Mouse (Mus musculus) left cerebral cortex, adult 8-10 months (tissue): ENCODE results near the gene Lep. TPM values are rescaled to one million over a fixed set of nuclear protein-coding genes. Genes with fewer than 3 reads are reported as not detected.

ENCODE experiments used
- DNase-seq, 2 experiments: peaks; one replicate each; pipeline ENCODE4 v3.0.0; 2022; ENCODE audit warnings: low spot score in 2 of 2
- total RNA-seq, 4 experiments: library from RNA; stranded (reverse); gene quantifications; 2 replicates each; pipeline ENCODE4 v1.2.4; 2022

Gene Lep
- total RNA-seq, 4 experiments from 2014 or later, result not detected

- DNase-seq, result no peak
Measured at GRCm38 (mm10) chr6:29040266-29040665, 19.8 kb upstream of the Lep start.

DNA sequence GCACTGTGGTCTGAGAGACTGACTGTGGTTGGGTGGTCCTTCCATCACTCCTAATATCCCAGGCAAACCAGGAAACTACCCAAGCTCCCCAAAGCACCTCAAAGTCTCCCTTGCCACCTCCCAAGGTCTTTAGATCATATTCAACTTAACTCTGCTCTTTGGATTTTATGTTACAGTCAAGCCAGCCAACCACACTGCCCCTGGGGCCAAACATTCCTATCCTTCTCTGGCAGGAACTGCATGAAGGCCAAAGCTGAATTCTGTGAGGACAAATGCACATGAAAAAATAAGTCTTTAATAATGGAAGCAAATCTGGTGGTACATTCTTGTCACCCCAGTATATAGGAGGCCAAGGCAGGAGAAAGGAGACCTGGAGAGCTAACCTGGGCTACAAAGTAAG lies 16.0 kb upstream of the Lep start:
- DNase-seq, result no peak

- DNase-seq, result no peak
Measured at GRCm38 (mm10) chr6:29049926-29050325, 10.1 kb upstream of the Lep start.

- DNase-seq, result no peak
Measured at GRCm38 (mm10) chr6:29052188-29052587, 7.8 kb upstream of the Lep start.

- DNase-seq, result no peak
Measured at GRCm38 (mm10) chr6:29053181-29053580, 6.8 kb upstream of the Lep start.

DNA sequence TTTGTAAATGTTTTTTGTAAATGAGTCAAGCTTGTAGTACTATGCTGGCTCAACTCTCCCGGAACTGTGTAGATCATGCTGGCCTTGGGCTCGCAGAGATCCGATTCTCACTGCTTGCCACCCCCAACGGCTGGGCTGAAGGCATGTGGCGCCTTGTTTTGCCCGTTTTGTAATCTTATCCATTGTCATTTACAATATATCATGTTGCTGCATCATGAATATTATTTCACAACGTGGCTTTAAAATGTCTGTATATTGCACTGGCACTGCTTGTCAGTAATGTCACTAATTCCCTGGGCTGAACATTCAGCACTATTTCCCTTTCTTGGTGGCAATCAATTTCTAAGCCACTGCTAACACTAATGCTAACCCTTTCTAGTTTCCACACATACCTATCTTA lies 3.6 kb upstream of the Lep start:
- no peak for DNase-seq

DNA sequence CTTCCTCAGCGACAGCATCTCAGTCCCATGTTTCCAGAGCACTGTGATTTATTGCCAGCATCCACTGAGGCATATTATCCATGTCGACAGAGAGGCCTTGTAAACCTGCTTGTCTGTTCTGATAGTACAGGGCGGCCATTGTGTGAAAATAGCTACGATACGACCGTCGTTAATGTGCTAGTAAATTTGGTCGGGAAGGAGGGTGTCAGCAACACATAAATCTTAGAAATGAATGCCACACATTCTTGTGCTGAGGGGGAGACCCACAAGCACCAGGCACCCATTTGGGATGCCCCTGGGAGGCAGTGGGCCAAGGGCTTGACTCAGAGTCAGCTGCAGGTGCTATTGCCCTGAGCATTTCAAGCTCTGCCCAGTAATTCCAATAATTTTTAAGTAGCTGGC lies 6.4 kb downstream of the Lep start:
- no peak for DNase-seq

DNA sequence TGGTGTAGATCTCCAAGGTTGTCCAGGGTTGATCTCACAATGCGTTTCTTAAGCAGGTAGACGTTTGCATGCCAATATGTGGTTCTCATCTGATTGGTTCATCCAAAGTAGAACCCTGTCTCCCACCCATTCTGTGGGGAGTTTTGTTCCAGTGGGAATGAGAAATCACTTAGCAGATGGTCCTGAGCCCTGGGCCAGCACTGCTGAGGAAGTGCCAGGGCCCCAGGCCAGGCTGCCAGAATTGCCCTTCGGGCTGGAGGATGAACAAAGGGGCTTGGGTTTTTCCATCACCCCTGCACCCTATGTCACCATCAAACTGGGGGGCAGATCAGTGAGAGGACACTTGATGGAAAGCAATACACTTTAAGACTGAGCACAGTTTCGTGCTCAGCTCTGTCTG lies 12.2 kb downstream of the Lep start:
- DNase-seq, result no peak

GRCm38 (mm10) chr6:29073462-29074132 lies 13.6 kb downstream of the Lep start:
- DNase-seq, result no peak

DNA sequence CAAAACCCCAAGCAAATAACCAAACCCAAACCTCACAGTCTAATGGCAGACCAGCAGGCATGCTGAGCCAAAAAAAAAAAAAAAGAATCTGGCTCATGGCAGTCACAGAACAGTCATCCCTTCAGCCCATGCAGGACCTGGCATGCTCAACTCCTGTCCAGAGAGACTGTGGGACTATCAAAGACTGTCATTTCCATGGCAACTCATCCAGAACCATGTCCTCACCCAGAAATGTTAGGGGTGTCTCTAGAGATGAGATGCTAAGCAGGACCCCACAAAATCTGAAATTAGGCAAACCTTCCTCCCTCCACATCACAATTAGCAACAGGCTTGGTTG lies 14.1 kb downstream of the Lep start:
- no peak for DNase-seq

GRCm38 (mm10) chr6:29079291-29079690 lies 19.3 kb downstream of the Lep start:
- DNase-seq, result peak; percentile 16 to 77

DNA sequence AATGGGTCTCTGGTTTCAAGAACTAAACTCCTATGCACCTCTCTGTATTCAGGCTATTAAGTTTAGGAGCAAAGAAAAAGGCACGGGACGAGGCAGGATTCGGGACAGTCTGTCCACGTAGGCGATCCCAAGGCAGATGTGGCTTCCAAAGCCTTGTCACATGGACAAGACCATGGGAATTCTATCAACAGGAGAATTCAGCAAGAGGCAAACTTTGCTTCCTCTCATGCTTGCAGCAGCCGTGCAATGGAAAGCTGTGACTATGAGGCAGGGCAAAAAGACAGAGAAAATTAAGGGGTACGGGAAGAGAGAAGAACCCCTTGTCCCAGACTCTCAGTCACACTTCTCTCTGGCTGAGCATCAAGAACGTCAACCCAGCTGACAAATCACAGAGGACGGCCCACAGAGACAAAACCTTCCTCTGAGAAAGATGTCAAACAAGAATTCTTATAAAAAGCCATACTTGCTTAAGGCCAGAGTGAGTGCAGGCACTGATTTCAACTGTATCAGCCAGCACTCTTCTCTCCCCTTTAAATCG lies 21.9 kb downstream of the Lep start:
- no peak for DNase-seq

- DNase-seq, result no peak
Measured at GRCm38 (mm10) chr6:29082776-29083354, 22.8 kb downstream of the Lep start.

- no peak for DNase-seq
Measured at GRCm38 (mm10) chr6:29084401-29084800, 24.4 kb downstream of the Lep start.

GRCm38 (mm10) chr6:29087921-29088709 lies 28.1 kb downstream of the Lep start:
- no peak for DNase-seq

DNA sequence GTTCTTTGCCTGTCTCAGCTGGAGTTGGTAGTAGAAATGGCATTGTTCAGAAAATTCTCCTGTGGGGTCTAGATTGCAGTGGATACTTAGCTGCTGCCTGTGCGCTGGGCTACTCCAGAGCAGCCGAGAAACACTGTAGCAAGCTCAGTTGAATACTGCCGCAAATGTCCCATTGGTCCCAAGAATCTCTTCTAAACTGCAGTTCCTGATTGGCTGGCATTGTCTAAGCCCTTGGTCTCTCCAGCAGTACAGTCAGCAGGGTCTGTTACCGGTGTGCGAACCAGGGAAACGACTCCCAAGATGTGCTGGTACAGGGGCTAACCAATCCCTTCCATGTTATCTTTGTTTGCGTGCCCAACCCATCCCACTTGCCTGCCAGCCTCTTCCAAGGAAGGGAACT lies 32.2 kb downstream of the Lep start:
- no peak for DNase-seq

DNA sequence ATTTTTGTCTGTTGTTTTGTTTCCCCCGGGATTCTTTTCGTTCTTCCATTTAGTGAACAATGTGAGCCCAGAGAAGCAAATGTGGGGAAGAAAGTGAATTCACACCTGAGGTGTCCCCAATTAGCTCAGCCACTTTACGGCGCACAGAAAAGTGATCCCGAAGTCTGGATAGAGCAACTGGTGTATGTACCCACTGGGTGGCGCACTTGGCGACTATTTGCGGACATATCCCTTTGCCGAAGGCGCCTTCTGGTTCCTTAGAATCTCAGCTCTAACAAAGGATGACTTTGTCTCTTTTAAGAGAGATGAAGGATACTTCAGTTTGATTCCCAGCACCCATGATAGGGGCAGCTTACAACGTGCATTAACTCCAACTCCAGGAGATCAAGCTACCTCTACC lies 32.9 kb downstream of the Lep start:
- no peak for DNase-seq

- peak in 1 of 2 experiments; percentile 68 for DNase-seq
Measured at GRCm38 (mm10) chr6:29099536-29100170, 39.6 kb downstream of the Lep start.

- peak in 1 of 2 experiments; percentile 64 for DNase-seq
Measured at GRCm38 (mm10) chr6:29100423-29100822, 40.4 kb downstream of the Lep start.

DNA sequence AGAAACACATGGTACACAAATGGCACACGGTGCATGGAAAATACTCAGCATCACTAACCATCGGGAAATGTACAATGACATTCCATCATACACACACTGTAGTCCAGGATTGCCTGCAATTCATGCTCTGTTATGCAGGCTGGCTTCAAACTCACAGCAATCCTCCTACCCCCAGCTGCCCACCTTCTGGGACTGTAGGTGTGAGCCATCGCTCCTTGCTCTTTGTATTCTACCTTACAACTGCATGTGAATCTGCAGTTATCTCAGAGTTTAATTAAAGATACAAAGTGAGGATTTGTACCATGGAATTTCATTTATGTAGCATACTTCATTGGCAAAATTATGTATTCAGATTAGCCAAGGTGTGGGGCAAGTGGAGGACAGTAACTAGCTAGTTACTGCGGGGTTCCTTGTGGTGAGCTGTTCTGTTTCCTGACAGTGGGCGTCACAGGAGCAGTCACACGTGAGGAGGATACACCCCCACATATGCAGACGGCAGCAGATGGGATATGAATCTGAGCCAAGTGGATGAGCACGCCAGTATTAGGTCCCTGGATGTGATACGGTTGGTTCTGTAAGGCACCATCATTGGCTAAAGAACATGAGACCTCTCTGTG lies 41.3 kb downstream of the Lep start:
- peak in 1 of 2 experiments; percentile 71 for DNase-seq

GRCm38 (mm10) chr6:29108376-29108775 lies 48.4 kb downstream of the Lep start:
- DNase-seq, result no peak

DNA sequence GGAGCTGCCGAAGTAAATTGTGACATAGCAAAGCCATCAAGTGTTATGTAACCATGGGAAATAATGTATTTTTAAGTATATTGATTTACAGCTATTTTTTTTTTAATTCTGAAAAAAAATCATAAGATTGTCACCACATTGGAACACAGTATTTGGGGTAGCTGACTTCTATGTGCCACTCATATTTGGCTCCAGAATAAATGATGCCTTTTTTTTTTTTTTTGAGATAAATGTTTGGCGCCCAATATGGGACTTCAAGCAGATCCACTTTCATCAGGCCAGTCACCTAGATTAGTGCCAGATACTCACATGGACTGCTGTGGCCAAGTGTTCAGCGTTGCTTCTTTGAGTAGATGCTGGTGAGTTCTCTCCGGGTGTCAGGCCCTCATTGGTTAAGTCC lies 51.5 kb downstream of the Lep start:
- no peak for DNase-seq
